Mouse (Mus musculus): ENCODE data around the gene Ace. TPM values are rescaled to one million over a fixed set of nuclear protein-coding genes. Genes with fewer than 3 reads are reported as not detected.
A peak's percentile ranks its signal among the peaks of the same experiment; 100 is the strongest.

Gene Ace
- total and polyA plus RNA-seq, 3 experiments, result not detected

GRCm38 (mm10) chr11:106012711-106013110 lies 45.0 kb downstream of the Ace start:
- H3K27me3 ChIP-seq (ENCODE audit: insufficient read depth, low read length), result peaks cover 71% of the 10 kb centered on the region
- ATAC-seq (ENCODE audit: extremely low read depth, insufficient number of reproducible peaks, low FRiP score, poor library complexity, severe bottlenecking), result no peak

GRCm38 (mm10) chr11:106013556-106014225 lies 45.9 kb downstream of the Ace start:
- TF ChIP-seq TAL1 (conservative IDR thresholded peaks at IDR 0.05; ENCODE audit: low read depth, low read length), result no peak
- TF ChIP-seq GATA1 (IDR thresholded peaks at IDR 0.05; ENCODE audit: borderline replicate concordance, low read length), result no peak
- TF ChIP-seq POLR2AphosphoS5 (IDR thresholded peaks at IDR 0.05; ENCODE audit: insufficient replicate concordance, low read depth, low read length), result no peak
- no peak for TF ChIP-seq CTCF (IDR thresholded peaks at IDR 0.05; ENCODE audit: low read depth, low read length)
- no peak for TF ChIP-seq GATA2 (IDR thresholded peaks at IDR 0.05; ENCODE audit: borderline replicate concordance, low read depth, low read length)
- Histone ChIP-seq H3K36me3 (replicated peaks) (no peaks in the 10 kb centered on the region), H3K4me3 (ENCODE audit: low read depth, low read length) (no peak overlapping the region), H3K4me1 (ENCODE audit: insufficient read depth, low read depth, low read length) (no peaks in the 10 kb centered on the region), H3K9me3 (replicated peaks) (no peaks in the 10 kb centered on the region), H3K27me3 (ENCODE audit: insufficient read depth, low read length) (peaks cover 70% of the 10 kb centered on the region)
- DNase-seq (ENCODE audit: low spot score), result no peak
- ATAC-seq (ENCODE audit: extremely low read depth, insufficient number of reproducible peaks, low FRiP score, poor library complexity, severe bottlenecking), result no peak

More at GRCm38 (mm10) chr11:106012711-106013110, 45.0 kb downstream of the Ace start:
- TF ChIP-seq TAL1 (conservative IDR thresholded peaks at IDR 0.05; ENCODE audit: low read depth, low read length) (no peak), GATA1 (IDR thresholded peaks at IDR 0.05; ENCODE audit: borderline replicate concordance, low read length) (no peak), CTCF (IDR thresholded peaks at IDR 0.05; ENCODE audit: low read depth, low read length) (no peak), GATA2 (IDR thresholded peaks at IDR 0.05; ENCODE audit: borderline replicate concordance, low read depth, low read length) (no peak)
- no peak for DNase-seq (ENCODE audit: low spot score)
- H3K36me3 ChIP-seq (replicated peaks), result no peaks in the 10 kb centered on the region
- no peak overlapping the region for H3K4me3 ChIP-seq (ENCODE audit: low read depth, low read length)
- H3K9me3 ChIP-seq (replicated peaks), result no peaks in the 10 kb centered on the region
- H3K4me1 ChIP-seq (ENCODE audit: insufficient read depth, low read depth, low read length), result peaks cover 4% of the 10 kb centered on the region

GRCm38 (mm10) chr11:106016440-106016839 lies 48.7 kb downstream of the Ace start:
- Histone ChIP-seq H3K27me3 (ENCODE audit: insufficient read depth, low read length) (peaks cover 67% of the 10 kb centered on the region), H3K36me3 (replicated peaks) (no peaks in the 10 kb centered on the region), H3K9me3 (replicated peaks) (no peaks in the 10 kb centered on the region), H3K4me3 (ENCODE audit: low read depth, low read length) (no peak overlapping the region), H3K4me1 (ENCODE audit: insufficient read depth, low read depth, low read length) (no peaks in the 10 kb centered on the region; the same call in 1 of the 2 replicates)
- no peak for ATAC-seq (ENCODE audit: extremely low read depth, insufficient number of reproducible peaks, low FRiP score, poor library complexity, severe bottlenecking)
- no peak for DNase-seq (ENCODE audit: low spot score)
- TF ChIP-seq CTCF (IDR thresholded peaks at IDR 0.05; ENCODE audit: low read depth, low read length) (no peak), GATA1 (IDR thresholded peaks at IDR 0.05; ENCODE audit: borderline replicate concordance, low read length) (no peak), TAL1 (conservative IDR thresholded peaks at IDR 0.05; ENCODE audit: low read depth, low read length) (no peak), POLR2AphosphoS5 (IDR thresholded peaks at IDR 0.05; ENCODE audit: insufficient replicate concordance, low read depth, low read length) (no peak), GATA2 (IDR thresholded peaks at IDR 0.05; ENCODE audit: borderline replicate concordance, low read depth, low read length) (no peak)

GRCm38 (mm10) chr11:106020051-106020763 lies 52.5 kb downstream of the Ace start:
- H3K27me3 ChIP-seq (ENCODE audit: insufficient read depth, low read length), result peaks cover 70% of the 10 kb centered on the region
- DNase-seq (ENCODE audit: low spot score), result no peak
- TF ChIP-seq GATA2 (IDR thresholded peaks at IDR 0.05; ENCODE audit: borderline replicate concordance, low read depth, low read length) (no peak), GATA1 (IDR thresholded peaks at IDR 0.05; ENCODE audit: borderline replicate concordance, low read length) (no peak), TAL1 (conservative IDR thresholded peaks at IDR 0.05; ENCODE audit: low read depth, low read length) (no peak), POLR2AphosphoS5 (IDR thresholded peaks at IDR 0.05; ENCODE audit: insufficient replicate concordance, low read depth, low read length) (no peak), CTCF (IDR thresholded peaks at IDR 0.05; ENCODE audit: low read depth, low read length) (no peak)
- ATAC-seq (ENCODE audit: extremely low read depth, insufficient number of reproducible peaks, low FRiP score, poor library complexity, severe bottlenecking), result no peak
- H3K4me3 ChIP-seq (ENCODE audit: low read depth, low read length), result no peak overlapping the region; the same call in 1 of the 2 replicates
- H3K36me3 ChIP-seq (replicated peaks), result no peaks in the 10 kb centered on the region
- H3K9me3 ChIP-seq (replicated peaks), result no peaks in the 10 kb centered on the region
- H3K4me1 ChIP-seq (ENCODE audit: insufficient read depth, low read depth, low read length), result no peaks in the 10 kb centered on the region; the same call in 1 of the 2 replicates

- H3K4me3 ChIP-seq (ENCODE audit: low read depth, low read length), result no peak overlapping the region
- H3K36me3 ChIP-seq (replicated peaks), result no peaks in the 10 kb centered on the region
- no peaks in the 10 kb centered on the region for H3K9me3 ChIP-seq (replicated peaks)
- TF ChIP-seq TAL1 (conservative IDR thresholded peaks at IDR 0.05; ENCODE audit: low read depth, low read length), result no peak
- TF ChIP-seq CTCF (IDR thresholded peaks at IDR 0.05; ENCODE audit: low read depth, low read length), result no peak
- no peak for TF ChIP-seq POLR2AphosphoS5 (IDR thresholded peaks at IDR 0.05; ENCODE audit: insufficient replicate concordance, low read depth, low read length)
- H3K4me1 ChIP-seq (ENCODE audit: insufficient read depth, low read depth, low read length), result peaks cover 17% of the 10 kb centered on the region
- peaks cover 54% of the 10 kb centered on the region for H3K27me3 ChIP-seq (ENCODE audit: insufficient read depth, low read length)
- DNase-seq (ENCODE audit: low spot score), result no peak
- no peak for ATAC-seq (ENCODE audit: extremely low read depth, insufficient number of reproducible peaks, low FRiP score, poor library complexity, severe bottlenecking)
Measured at GRCm38 (mm10) chr11:106025774-106026173, 58.0 kb downstream of the Ace start.

- H3K27me3 ChIP-seq (ENCODE audit: insufficient read depth, low read length), result peaks cover 46% of the 10 kb centered on the region
- TF ChIP-seq CTCF (IDR thresholded peaks at IDR 0.05; ENCODE audit: low read depth, low read length) (peak; percentile 48; the same call in 1 of the 2 replicates), TAL1 (conservative IDR thresholded peaks at IDR 0.05; ENCODE audit: low read depth, low read length) (no peak)
- no peaks in the 10 kb centered on the region for H3K9me3 ChIP-seq (replicated peaks)
- no peak overlapping the region for H3K4me3 ChIP-seq (ENCODE audit: low read depth, low read length)
- H3K36me3 ChIP-seq (replicated peaks), result no peaks in the 10 kb centered on the region
- ATAC-seq (ENCODE audit: extremely low read depth, insufficient number of reproducible peaks, low FRiP score, poor library complexity, severe bottlenecking) (peak; percentile 22; the same call in 1 of the 2 replicates), DNase-seq (ENCODE audit: low spot score) (peak; percentile 65)
- H3K4me1 ChIP-seq (ENCODE audit: insufficient read depth, low read depth, low read length), result peaks cover 17% of the 10 kb centered on the region
Measured at GRCm38 (mm10) chr11:106026465-106027151, 58.9 kb downstream of the Ace start.
